Comparison of ENCODE assay signal across 19 mouse cellular contexts in genomic region chr1:192277801-192278385, GRCm38 (mm10).
A peak's percentile ranks its signal among the peaks of the same experiment; 100 is the strongest.
DNase-seq lines count a peak whose midpoint lies in the region; ATAC-seq and TF ChIP-seq lines count a peak whose summit lies in the region.
"Had no signal": no experiment of that assay in that cellular context is flagged by ENCODE, and none has a peak within 500 bp of the region (broad histone marks: within the 10 kb centered on the region; RNA-seq: fewer than 3 reads in every experiment).

No protein-coding gene starts in this region.

- H3K27me3 ChIP-seq in embryonic facial prominence, embryonic 13.5 days = no peaks in the 10 kb centered on the region
- no peaks in the 10 kb centered on the region for H3K27me3 ChIP-seq in embryonic facial prominence, embryonic 10.5 days (replicated peaks; ENCODE audit: low read depth, poor library complexity, severe bottlenecking)
- H3K27me3 ChIP-seq: forebrain, embryonic 15.5 days; heart, embryonic 12.5 days; hindbrain, embryonic 15.5 days had no signal

- WGBS in embryonic facial prominence, embryonic 13.5 days = 50% methylated on average over 5 of the region's 5 CpGs
- WGBS in embryonic facial prominence, embryonic 10.5 days = 60% methylated on average over 5 of the region's 5 CpGs
- WGBS in olfactory bulb, adult 2 months = 33% methylated on average over 5 of the region's 5 CpGs

- H3K4me2 ChIP-seq in embryonic facial prominence, embryonic 13.5 days = no peak overlapping the region
- H3K4me2 ChIP-seq: forebrain, embryonic 15.5 days; heart, embryonic 12.5 days; hindbrain, embryonic 15.5 days had no signal

- no peak for TF ChIP-seq POLR2A in olfactory bulb, adult 2 months (IDR thresholded peaks at IDR 0.05; ENCODE audit: insufficient read depth, low read depth, low read length)

- no peaks in the 10 kb centered on the region for H3K4me1 ChIP-seq in embryonic facial prominence, embryonic 13.5 days
- peaks cover 21% of the 10 kb centered on the region for H3K4me1 ChIP-seq in embryonic facial prominence, embryonic 10.5 days
- peaks cover 19% of the 10 kb centered on the region for H3K4me1 ChIP-seq in olfactory bulb, adult 2 months (ENCODE audit: control insufficient read depth, insufficient read depth, low read length)
- H3K4me1 ChIP-seq: forebrain, embryonic 15.5 days; heart, embryonic 12.5 days had no signal

- no peak overlapping the region for H3K27ac ChIP-seq in embryonic facial prominence, embryonic 13.5 days
- no peak overlapping the region for H3K27ac ChIP-seq in embryonic facial prominence, embryonic 10.5 days (replicated peaks)
- H3K27ac ChIP-seq in left cerebral cortex, adult 2 months = peak overlapping the region; percentile 79
- peak overlapping the region; percentile 41; the same call in 1 of the 2 replicates for H3K27ac ChIP-seq in olfactory bulb, adult 2 months (ENCODE audit: insufficient read depth, low read depth, low read length)
- H3K27ac ChIP-seq: forebrain, embryonic 15.5 days; hindbrain, embryonic 15.5 days had no signal

- 0 out of 2 replicates have a peak, but pooled peaks have one; percentile 17 for ATAC-seq in embryonic facial prominence, embryonic 13.5 days (ENCODE audit: insufficient number of reproducible peaks, insufficient read depth, low FRiP score, low TSS enrichment, low read depth)
- ATAC-seq: forebrain, embryonic 15.5 days; inflammation-experienced regulatory T-cells, adult 6 months had no signal

- TF ChIP-seq CTCF in left cerebral cortex, adult 2 months (IDR thresholded peaks at IDR 0.05) = no peak
- TF ChIP-seq CTCF in olfactory bulb, adult 2 months (IDR thresholded peaks at IDR 0.05; ENCODE audit: insufficient read depth, low read depth, low read length) = no peak

- intact Hi-C loops in left cerebral cortex, adult 2 months (cut with DNase I) = no loop called here
- intact Hi-C loops in left cerebral cortex, postnatal 36 days (cut with DNase I) = no loop called here

- no peak overlapping the region for H3K9ac ChIP-seq in embryonic facial prominence, embryonic 13.5 days
- H3K9ac ChIP-seq: forebrain, embryonic 15.5 days; heart, embryonic 12.5 days; hindbrain, embryonic 15.5 days had no signal

- no peaks in the 10 kb centered on the region for H3K9me3 ChIP-seq in embryonic facial prominence, embryonic 13.5 days
- H3K9me3 ChIP-seq in embryonic facial prominence, embryonic 10.5 days = no peaks in the 10 kb centered on the region
- H3K9me3 ChIP-seq: forebrain, embryonic 15.5 days; heart, embryonic 12.5 days; hindbrain, embryonic 10.5 days; hindbrain, embryonic 15.5 days had no signal

- no peak for DNase-seq in embryonic facial prominence, embryonic 10.5 days (ENCODE audit: low spot score)
- peak in 1 of 2 experiments; percentile 13 for DNase-seq in left cerebral cortex, adult 2 months (ENCODE audit: extremely low spot score in 1 of 2, low spot score in 2 of 2)
- no peak for DNase-seq in left cerebral cortex, postnatal 36 days (ENCODE audit: low spot score in 2 of 2)
- DNase-seq in retina, postnatal 7 days (ENCODE audit: low read depth, low spot score) = peak; percentile 54
- no peak for DNase-seq in urinary bladder, postnatal 4 days (ENCODE audit: low spot score in 2 of 2)
- no peak for DNase-seq in lung, adult 18-20 months
- DNase-seq: adrenal gland, adult 2 months; adrenal gland, postnatal 25 days; cerebellum, adult 11 months; cerebellum, adult 8-10 months; cerebellum, postnatal 14 days; gastrocnemius, postnatal 14 days had no signal

- no peak overlapping the region for H3K4me3 ChIP-seq in embryonic facial prominence, embryonic 13.5 days
- no peak overlapping the region for H3K4me3 ChIP-seq in embryonic facial prominence, embryonic 10.5 days
- no peak overlapping the region for H3K4me3 ChIP-seq in left cerebral cortex, adult 2 months
- H3K4me3 ChIP-seq in olfactory bulb, adult 2 months (ENCODE audit: insufficient read depth, low read depth, low read length) = no peak overlapping the region
- H3K4me3 ChIP-seq: forebrain, embryonic 15.5 days; heart, embryonic 12.5 days; hindbrain, embryonic 10.5 days; hindbrain, embryonic 15.5 days had no signal

- no peaks in the 10 kb centered on the region for H3K36me3 ChIP-seq in embryonic facial prominence, embryonic 13.5 days
- H3K36me3 ChIP-seq in embryonic facial prominence, embryonic 10.5 days (replicated peaks) = no peaks in the 10 kb centered on the region
- H3K36me3 ChIP-seq: forebrain, embryonic 15.5 days; heart, embryonic 12.5 days; hindbrain, embryonic 10.5 days; hindbrain, embryonic 15.5 days had no signal

Comparison
In these comparisons a context has a peak if more than half of its experiments do, and no peak if none do; other contexts are left out.
1. H3K27ac ChIP-seq: peak in left cerebral cortex, adult 2 months (single experiment) and olfactory bulb, adult 2 months (single experiment); none in embryonic facial prominence, embryonic 13.5 days (single experiment) and embryonic facial prominence, embryonic 10.5 days (single experiment).